Mouse (Mus musculus) right cerebral cortex, adult 18-20 months (tissue): ENCODE results near the gene Lrp8.

Experiments
- DNase-seq: peaks from one replicate; pipeline ENCODE4 v3.0.0; 2022; ENCODE audit warnings: mixed read lengths

Gene Lrp8

GRCm38 (mm10) chr4:107849621-107850020 lies 47.6 kb downstream of the Lrp8 start:
- no peak for DNase-seq

- no peak for DNase-seq
Observed at GRCm38 (mm10) chr4:107850091-107850490, 48.0 kb downstream of the Lrp8 start.

- DNase-seq: no peak
Observed at GRCm38 (mm10) chr4:107853333-107853732, 51.3 kb downstream of the Lrp8 start.

- DNase-seq: no peak
Observed at GRCm38 (mm10) chr4:107853836-107854235, 51.8 kb downstream of the Lrp8 start.

- no peak for DNase-seq
Observed at GRCm38 (mm10) chr4:107856958-107857686, 55.1 kb downstream of the Lrp8 start.

GRCm38 (mm10) chr4:107858995-107859394 lies 56.9 kb downstream of the Lrp8 start:
- DNase-seq: no peak

GRCm38 (mm10) chr4:107864866-107865265 lies 62.8 kb downstream of the Lrp8 start:
- no peak for DNase-seq

- DNase-seq: peak; percentile 96
Observed at GRCm38 (mm10) chr4:107879254-107880050, 77.4 kb downstream of the Lrp8 start, which contains the start of gene Magoh. Magoh (plus strand) TSS chr4:107879755.

GRCm38 (mm10) chr4:107881631-107882030 lies 79.6 kb downstream of the Lrp8 start:
- DNase-seq: no peak

GRCm38 (mm10) chr4:107886371-107886770 lies 84.3 kb downstream of the Lrp8 start:
- no peak for DNase-seq

- DNase-seq: no peak
Observed at GRCm38 (mm10) chr4:107889385-107889730, 87.3 kb downstream of the Lrp8 start.

- peak; percentile 98 for DNase-seq
Observed at GRCm38 (mm10) chr4:107889731-107890432, 87.8 kb downstream of the Lrp8 start, which contains the start of gene 0610037L13Rik. 0610037L13Rik (plus strand) TSS chr4:107889813.

- no peak for DNase-seq
Observed at GRCm38 (mm10) chr4:107892663-107893062, 90.6 kb downstream of the Lrp8 start.

- DNase-seq: no peak
Observed at GRCm38 (mm10) chr4:107899211-107899927, 97.3 kb downstream of the Lrp8 start.

GRCm38 (mm10) chr4:107900206-107900605 lies 98.1 kb downstream of the Lrp8 start:
- no peak for DNase-seq

- no peak for DNase-seq
Observed at GRCm38 (mm10) chr4:107904252-107904651, 102.2 kb downstream of the Lrp8 start.

GRCm38 (mm10) chr4:107906561-107906960 lies 104.5 kb downstream of the Lrp8 start:
- DNase-seq: no peak

GRCm38 (mm10) chr4:107910020-107910419 lies 108.0 kb downstream of the Lrp8 start:
- no peak for DNase-seq

GRCm38 (mm10) chr4:107920336-107920735 lies 118.3 kb downstream of the Lrp8 start:
- no peak for DNase-seq

- DNase-seq: no peak
Observed at GRCm38 (mm10) chr4:107921152-107921695, 119.2 kb downstream of the Lrp8 start.

- no peak for DNase-seq
Observed at GRCm38 (mm10) chr4:107921952-107922351, 119.9 kb downstream of the Lrp8 start.

GRCm38 (mm10) chr4:107923145-107923802 lies 121.2 kb downstream of the Lrp8 start, which contains the start of gene Cpt2:
Cpt2 (minus strand) TSS chr4:107923610.
- DNase-seq: peak; percentile 76
